Mouse (Mus musculus): Measurements from ENCODE around the gene Epha1.

- no peak for TF ChIP-seq POLR2A (IDR thresholded peaks at IDR 0.05; ENCODE audit: borderline replicate concordance, insufficient read depth, low read length)
- TF ChIP-seq CTCF (IDR thresholded peaks at IDR 0.05; ENCODE audit: borderline replicate concordance, insufficient read depth, low read depth, low read length), result no peak
Observed at GRCm38 (mm10) chr6:42376016-42376415, 2.9 kb upstream of the Epha1 start.

Measured in cerebellum, adult 2 months (tissue).